Mouse (Mus musculus) heart, embryonic 14.5 days (tissue): Measurements from ENCODE around the gene Shisal2a. TPM values are rescaled to one million over a fixed set of nuclear protein-coding genes. Genes with fewer than 3 reads are reported as not detected.
A peak's percentile ranks its signal among the peaks of the same experiment; 100 is the strongest.

ENCODE experiments used
- ATAC-seq: fragments of 200-750 bp; cut with Nextera tagmentation; 2 replicates; pipeline ENCODE4 v1.8.0; 2017; ENCODE audit warnings: low read depth, moderate TSS enrichment; ENCODE audit not compliant: insufficient number of reproducible peaks, insufficient read depth, low FRiP score
- H3K27ac ChIP-seq, 2 experiments: fragments of 200-500 bp in 1 of 2; fragments of 300-500 bp in 1 of 2; sonication (generic) in 1 of 2; replicated peaks in 1 of 2; 2 replicates each; pipeline ENCODE4 v1.5.1; 2012 to 2014; ENCODE audit warnings: low read depth in 2 of 2, low read length in 2 of 2, control low read depth in 1 of 2, mild to moderate bottlenecking in 1 of 2, mixed read lengths in 1 of 2; ENCODE audit not compliant: control insufficient read depth in 1 of 2, insufficient read depth in 1 of 2
- H3K27me3 ChIP-seq: fragments of 300-500 bp; sonication (generic); 2 replicates; pipeline ENCODE4 v1.6.1; 2014; ENCODE audit warnings: mild to moderate bottlenecking, low read length, control low read depth; ENCODE audit not compliant: control insufficient read depth, insufficient read depth
- H3K36me3 ChIP-seq: fragments of 300-500 bp; sonication (generic); 2 replicates; pipeline ENCODE4 v1.6.1; 2014; ENCODE audit warnings: mild to moderate bottlenecking, control low read depth, low read length, mixed read lengths; ENCODE audit not compliant: control insufficient read depth, insufficient read depth
- H3K4me1 ChIP-seq, 2 experiments: fragments of 200-500 bp in 1 of 2; fragments of 300-500 bp in 1 of 2; sonication (generic) in 1 of 2; 2 replicates each; pipeline ENCODE4 v1.6.1; 2012 to 2014; ENCODE audit warnings: low read length in 2 of 2, control low read depth in 1 of 2, mixed read lengths in 1 of 2; ENCODE audit not compliant: control insufficient read depth in 2 of 2, insufficient read depth in 2 of 2
- H3K4me2 ChIP-seq: fragments of 300-500 bp; sonication (generic); 2 replicates; pipeline ENCODE4 v1.6.1; 2014; ENCODE audit warnings: mild to moderate bottlenecking, low read length
- H3K4me3 ChIP-seq, 2 experiments: fragments of 200-500 bp in 1 of 2; fragments of 300-500 bp in 1 of 2; sonication (generic) in 1 of 2; 2 replicates each; pipeline ENCODE4 v1.5.1; 2012 to 2014; ENCODE audit warnings: low read length in 2 of 2, mild to moderate bottlenecking in 2 of 2, control low read depth in 1 of 2, low read depth in 1 of 2, moderate library complexity in 1 of 2; ENCODE audit not compliant: control insufficient read depth in 1 of 2, insufficient read depth in 1 of 2
- H3K9ac ChIP-seq: fragments of 300-500 bp; sonication (generic); 2 replicates; pipeline ENCODE4 v1.6.1; 2014; ENCODE audit warnings: mild to moderate bottlenecking, low read length
- H3K9me3 ChIP-seq: fragments of 300-500 bp; sonication (generic); 2 replicates; pipeline ENCODE4 v1.6.1; 2016; ENCODE audit warnings: low read length, control low read depth; ENCODE audit not compliant: control insufficient read depth
- WGBS: fragments of 180-500 bp; shearing (Covaris S2); extraction: QIAGEN DNeasy Blood & Tissue Kit; methylation state at CpG from one replicate; pipeline ENCODE4 v1.1.7; 2014; 5-methylcytosine and 5-hydroxymethylcytosine counted together
- polyA plus RNA-seq: library from polyadenylated mRNA; unstranded; fragments of >200 nt; fragmentation: Nextera tagmentation; extraction: Ambion mirVana; gene quantifications from 2 replicates; pipeline ENCODE4 v1.2.1, GENCODE M21; 2014

The Shisal2a gene
- polyA plus RNA-seq, 1 experiment from 2014 or later, result 2.0 TPM

DNA sequence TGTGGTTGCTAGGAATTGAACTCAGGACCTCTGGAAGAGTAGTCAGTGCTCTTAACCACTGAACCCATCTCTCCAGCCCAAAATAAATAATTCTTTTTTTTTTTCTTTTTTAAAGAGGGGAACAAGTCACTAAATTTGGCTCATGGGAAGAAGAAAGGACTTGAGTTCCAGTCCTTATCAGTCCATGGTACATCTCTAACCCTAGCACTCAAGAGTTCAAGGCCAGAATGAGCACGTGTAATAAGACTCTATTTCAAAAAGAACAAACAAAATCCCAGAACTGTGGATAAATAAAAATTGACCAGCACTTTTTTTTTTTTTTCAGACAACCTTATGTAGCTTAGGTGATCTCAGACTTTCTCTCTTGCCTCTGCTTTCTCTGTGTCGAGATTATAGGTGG, 46.4 kb downstream of the Shisal2a start:
- Histone ChIP-seq H3K9ac (no peak overlapping the region), H3K9me3 (no peaks in the 10 kb centered on the region), H3K36me3 (peaks cover 62% of the 10 kb centered on the region), H3K4me2 (no peak overlapping the region), H3K27me3 (no peaks in the 10 kb centered on the region), H3K27ac (no peak overlapping the region), H3K4me3 (no peak overlapping the region), H3K4me1 (peaks cover 4 to 5% of the 10 kb centered on the region in 2 experiments; a peak in 2 of 4 replicates)
- WGBS, result 64% methylated on average over 2 of the region's 2 CpGs
- ATAC-seq, result no peak

DNA sequence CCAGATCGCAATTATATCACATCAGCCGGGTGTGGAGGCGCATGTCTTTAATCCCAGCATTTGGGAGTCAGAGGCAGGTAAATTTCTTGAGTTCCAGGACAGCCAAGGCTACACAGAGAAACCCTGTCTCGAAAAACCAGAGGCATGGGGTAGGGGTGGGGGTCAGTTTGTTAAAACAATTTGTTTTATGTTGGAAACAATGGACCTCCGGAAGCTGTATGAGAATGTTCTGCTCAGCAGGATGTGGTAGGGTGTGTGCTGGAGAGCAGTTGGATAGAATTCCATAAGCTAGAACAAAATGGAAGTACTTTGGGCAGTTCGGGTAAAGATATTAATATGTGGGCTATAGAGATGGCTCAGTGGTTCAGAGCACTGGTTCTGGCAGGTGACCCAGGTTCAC, 47.7 kb downstream of the Shisal2a start:
- WGBS, result 85% methylated on average over 6 of the region's 6 CpGs
- H3K36me3 ChIP-seq, result peaks cover 62% of the 10 kb centered on the region

DNA sequence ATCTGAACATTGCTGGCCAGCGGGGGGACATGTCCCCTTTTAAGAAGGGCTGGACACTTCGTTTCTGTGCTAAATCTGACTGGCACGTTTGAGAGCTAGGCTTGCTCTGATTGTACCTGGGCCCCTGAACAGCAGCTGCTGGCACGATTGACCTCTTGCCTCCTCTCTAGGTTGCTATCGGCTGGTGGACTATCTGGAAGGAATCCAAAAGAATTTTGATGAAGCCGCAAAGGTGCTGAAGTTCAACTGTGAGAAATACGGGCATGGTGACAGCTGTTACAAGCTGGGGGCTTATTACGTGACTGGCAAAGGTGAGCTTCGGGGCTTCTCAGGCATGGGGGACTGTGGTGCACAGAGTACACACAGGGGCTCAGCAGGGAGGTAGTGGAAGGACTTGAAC, 51.1 kb downstream of the Shisal2a start:
- Histone ChIP-seq H3K36me3 (peaks cover 37% of the 10 kb centered on the region), H3K4me1 (peaks cover 4 to 25% of the 10 kb centered on the region in 2 experiments), H3K4me3 (no peak overlapping the region), H3K27ac (peak overlapping the region; percentile 31 to 65), H3K4me2 (no peak overlapping the region; the same call in 1 of the 2 replicates), H3K9me3 (no peaks in the 10 kb centered on the region), H3K27me3 (no peaks in the 10 kb centered on the region), H3K9ac (no peak overlapping the region; the same call in 1 of the 2 replicates)
- 29% methylated on average over 9 of the region's 9 CpGs for WGBS
- no peak for ATAC-seq

More for the DNA sequence above, 47.7 kb downstream of the Shisal2a start:
- Histone ChIP-seq H3K9me3 (no peaks in the 10 kb centered on the region), H3K9ac (no peak overlapping the region), H3K4me3 (no peak overlapping the region), H3K4me1 (peaks cover 4 to 14% of the 10 kb centered on the region in 2 experiments; a peak in 3 of 4 replicates), H3K4me2 (no peak overlapping the region), H3K27me3 (no peaks in the 10 kb centered on the region), H3K27ac (no peak overlapping the region)
- no peak for ATAC-seq

DNA sequence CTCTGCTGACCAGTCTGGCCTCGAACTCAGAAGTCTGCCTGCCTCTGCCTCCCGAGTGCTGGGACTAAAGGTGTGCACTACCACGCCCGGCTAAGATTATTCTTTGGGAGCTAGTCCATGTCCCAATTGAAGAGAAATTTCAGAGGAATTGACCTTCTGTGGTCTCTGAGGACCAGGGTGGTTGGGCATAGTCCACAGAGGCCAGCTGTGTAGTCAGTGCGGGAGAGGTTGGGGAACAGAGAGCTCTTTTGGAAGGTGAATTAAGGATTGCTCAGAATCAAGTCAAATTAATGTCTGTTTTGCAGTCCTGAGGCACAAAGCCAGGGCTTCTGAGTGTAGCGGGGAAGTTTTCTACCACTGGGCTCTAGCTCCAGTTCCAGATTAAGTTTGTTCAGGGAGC, 53.3 kb downstream of the Shisal2a start:
- no peak overlapping the region for H3K9ac ChIP-seq
- no peaks in the 10 kb centered on the region for H3K9me3 ChIP-seq
- H3K27me3 ChIP-seq, result no peaks in the 10 kb centered on the region
- H3K27ac ChIP-seq, result no peak overlapping the region
- peaks cover 24% of the 10 kb centered on the region for H3K36me3 ChIP-seq
- WGBS, result 92% methylated on average over 6 of the region's 6 CpGs
- no peak overlapping the region for H3K4me3 ChIP-seq
- ATAC-seq, result no peak
- H3K4me2 ChIP-seq, result no peak overlapping the region
- H3K4me1 ChIP-seq, result peaks cover 4 to 26% of the 10 kb centered on the region in 2 experiments

DNA sequence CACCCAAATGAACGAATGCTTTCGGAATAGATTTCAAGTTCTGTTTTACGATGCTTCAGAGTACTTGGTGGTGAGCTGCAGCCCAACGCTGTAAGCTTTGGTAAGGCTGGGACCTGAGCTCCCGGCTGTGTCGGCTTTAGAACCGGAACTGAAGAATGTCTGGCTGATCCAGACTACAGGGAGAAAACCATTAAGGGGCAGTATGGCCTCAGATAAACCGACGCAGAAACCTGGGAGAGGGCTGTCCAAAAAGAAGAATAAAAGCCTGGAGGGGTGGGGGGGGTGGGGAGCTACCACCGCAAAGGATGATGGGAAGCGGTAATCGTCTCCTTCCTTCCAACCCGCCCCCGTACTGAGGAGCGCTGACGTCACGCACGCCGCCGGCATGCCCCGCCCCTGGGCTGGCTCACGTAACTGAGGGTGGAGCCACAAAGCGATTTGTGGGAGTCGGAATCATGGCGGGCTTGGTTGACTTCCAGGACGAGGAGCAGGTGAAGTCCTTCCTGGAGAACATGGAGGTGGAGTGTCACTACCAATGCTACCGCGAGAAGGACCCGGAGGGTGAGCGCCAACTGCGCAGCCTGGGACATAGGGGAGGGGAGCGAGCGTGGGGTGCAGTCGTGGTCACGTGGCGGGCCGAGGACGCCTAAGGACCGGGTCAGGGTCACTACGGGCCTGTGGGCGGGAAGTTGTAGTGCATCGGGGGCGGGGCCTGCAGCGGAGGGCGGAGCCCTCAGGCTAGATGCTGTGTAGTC, 55.2 kb downstream of the Shisal2a start, which contains the start of gene Coa7:
Coa7 (plus strand) TSS at position 411 of the 755 bp plus-strand sequence.
- Histone ChIP-seq H3K4me1 (peaks cover 4 to 31% of the 10 kb centered on the region in 2 experiments), H3K4me2 (peak within 1 kb of the TSS; percentile 70), H3K27me3 (no peaks in the 10 kb centered on the region), H3K36me3 (0 out of 2 replicates have a peak, but pooled peaks cover 7% of the 10 kb centered on the region), H3K27ac (peak within 1 kb of the TSS; percentile 93 to 97), H3K9me3 (no peaks in the 10 kb centered on the region), H3K9ac (peak within 1 kb of the TSS; percentile 77), H3K4me3 (peak within 1 kb of the TSS; percentile 55 to 67)
- peak; percentile 93 for ATAC-seq
- WGBS, result under 1% methylated on average over 45 of the region's 45 CpGs

DNA sequence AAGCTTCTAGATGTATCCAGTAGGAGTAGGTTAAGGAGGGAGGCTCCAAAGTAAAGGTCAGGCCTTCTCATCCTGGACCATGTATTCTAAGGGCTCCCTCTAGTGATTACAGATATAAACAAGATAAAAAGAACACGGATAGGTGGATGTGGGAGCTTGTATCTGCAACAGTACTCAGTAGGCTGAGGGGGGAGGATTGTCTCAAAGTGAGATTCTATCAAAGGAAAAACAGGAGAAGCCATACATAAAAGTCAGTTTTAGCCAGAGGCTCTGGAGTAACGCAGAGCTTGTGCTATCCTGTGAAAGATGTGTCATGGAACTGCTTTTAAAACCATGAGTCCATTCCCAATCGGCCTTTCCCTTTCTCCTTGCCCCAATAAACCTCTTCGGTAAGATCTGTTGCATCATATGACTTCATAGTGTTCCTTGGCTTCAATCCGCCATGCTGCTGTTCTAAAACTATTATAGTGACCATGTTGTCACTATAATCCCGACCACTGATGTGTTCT, 56.0 kb downstream of the Shisal2a start:
- Histone ChIP-seq H3K27me3 (no peaks in the 10 kb centered on the region), H3K27ac (peak overlapping the region; percentile 93 to 97), H3K4me3 (peak overlapping the region in 1 of 2 experiments; percentile 55; a peak in 2 of 4 replicates), H3K9ac (peak overlapping the region; percentile 77), H3K4me2 (peak overlapping the region; percentile 70), H3K9me3 (no peaks in the 10 kb centered on the region), H3K36me3 (0 out of 2 replicates have a peak, but pooled peaks cover 5% of the 10 kb centered on the region), H3K4me1 (peaks cover 4 to 29% of the 10 kb centered on the region in 2 experiments)
- no peak for ATAC-seq
- 43% methylated on average over 6 of the region's 6 CpGs for WGBS

DNA sequence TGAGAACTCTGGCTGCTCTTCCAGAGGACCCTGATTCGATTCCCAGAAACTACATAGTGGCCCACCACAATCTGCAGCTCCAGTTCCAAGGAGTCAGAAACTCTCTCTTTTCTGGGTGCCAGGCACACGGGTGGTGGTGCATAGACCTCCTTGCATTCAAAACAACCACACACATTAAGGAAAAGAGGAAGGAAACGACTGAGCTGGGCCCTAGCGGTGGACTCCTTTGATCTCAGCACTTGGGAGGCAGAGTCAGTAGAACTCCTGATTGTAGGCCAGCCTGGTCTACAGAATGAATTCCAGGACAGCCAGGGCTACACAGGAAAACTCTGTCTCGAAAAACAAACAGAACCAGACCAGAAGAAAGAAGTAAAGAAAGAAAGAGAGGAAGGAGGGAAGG, 59.6 kb downstream of the Shisal2a start:
- Histone ChIP-seq H3K36me3 (no peaks in the 10 kb centered on the region), H3K27ac (no peak overlapping the region; a peak in 1 of 4 replicates), H3K4me2 (no peak overlapping the region), H3K27me3 (no peaks in the 10 kb centered on the region), H3K9ac (no peak overlapping the region), H3K4me3 (no peak overlapping the region), H3K9me3 (0 out of 2 replicates have a peak, but pooled peaks cover 2% of the 10 kb centered on the region), H3K4me1 (peaks cover 2 to 19% of the 10 kb centered on the region in 2 experiments; a peak in 3 of 4 replicates)
- 56% methylated on average over 5 of the region's 5 CpGs for WGBS
- no peak for ATAC-seq
